Mouse (Mus musculus): ENCODE data around the gene Ipo5. TPM values are rescaled to one million over a fixed set of nuclear protein-coding genes. Genes with fewer than 3 reads are reported as not detected.

The Ipo5 gene
- polyA plus RNA-seq, 1 experiment from 2014 or later: 122 TPM

GRCm38 (mm10) chr14:120970637-120971036 lies 59.6 kb downstream of the Ipo5 start:
- DNase-seq (ENCODE audit: low spot score): no peak
- WGBS: 83% methylated on average over 8 of the region's 8 CpGs
- Histone ChIP-seq H3K36me3 (no peaks in the 10 kb centered on the region), H3K27me3 (ENCODE audit: low read depth, poor library complexity, severe bottlenecking) (no peaks in the 10 kb centered on the region), H3K4me3 (no peak overlapping the region), H3K27ac (no peak overlapping the region), H3K9me3 (replicated peaks) (no peaks in the 10 kb centered on the region), H3K4me1 (no peaks in the 10 kb centered on the region)

DNA sequence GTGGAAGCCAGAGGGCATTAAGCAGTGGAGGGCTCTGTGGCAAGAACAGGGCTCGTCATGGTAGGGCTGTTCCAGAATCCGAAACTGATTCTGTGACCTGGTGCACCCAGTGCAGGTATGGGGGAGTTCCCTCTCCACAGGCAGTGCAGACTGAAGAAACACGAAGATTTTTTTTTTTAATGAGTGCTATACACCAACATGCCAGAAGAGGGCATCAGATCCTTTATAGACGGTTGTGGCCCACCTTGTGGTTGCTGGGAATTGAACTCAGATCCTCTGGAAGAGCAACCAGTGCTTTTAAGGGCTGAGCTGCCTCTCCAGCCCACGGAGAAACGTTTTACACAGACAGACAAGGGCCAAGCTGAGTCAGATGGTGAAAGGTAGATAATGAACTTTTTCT lies 60.3 kb downstream of the Ipo5 start:
- H3K9me3 ChIP-seq (replicated peaks): no peaks in the 10 kb centered on the region
- DNase-seq (ENCODE audit: low spot score): no peak
- no peaks in the 10 kb centered on the region for H3K36me3 ChIP-seq
- 72% methylated on average over 6 of the region's 6 CpGs for WGBS
- H3K4me3 ChIP-seq: no peak overlapping the region
- no peaks in the 10 kb centered on the region for H3K4me1 ChIP-seq
- H3K27ac ChIP-seq: no peak overlapping the region
- H3K27me3 ChIP-seq (ENCODE audit: low read depth, poor library complexity, severe bottlenecking): no peaks in the 10 kb centered on the region

- Histone ChIP-seq H3K4me3 (no peak overlapping the region), H3K4me1 (peaks cover 9% of the 10 kb centered on the region), H3K27me3 (ENCODE audit: low read depth, poor library complexity, severe bottlenecking) (no peaks in the 10 kb centered on the region), H3K9me3 (replicated peaks) (no peaks in the 10 kb centered on the region), H3K27ac (no peak overlapping the region), H3K36me3 (no peaks in the 10 kb centered on the region)
- 57% methylated on average over 3 of the region's 3 CpGs for WGBS
- peak; percentile 53 for DNase-seq (ENCODE audit: low spot score)
These were observed 68.5 kb downstream of the Ipo5 start for GRCm38 (mm10) chr14:120979559-120979958.

GRCm38 (mm10) chr14:120989126-120989525 lies 78.1 kb downstream of the Ipo5 start:
- DNase-seq (ENCODE audit: low spot score): no peak

More at GRCm38 (mm10) chr14:120989126-120989525, 78.1 kb downstream of the Ipo5 start:
- no peak overlapping the region for H3K4me3 ChIP-seq
- H3K27me3 ChIP-seq (ENCODE audit: low read depth, poor library complexity, severe bottlenecking): no peaks in the 10 kb centered on the region
- no peak overlapping the region for H3K27ac ChIP-seq
- H3K4me1 ChIP-seq: no peaks in the 10 kb centered on the region
- H3K36me3 ChIP-seq: no peaks in the 10 kb centered on the region
- no peaks in the 10 kb centered on the region for H3K9me3 ChIP-seq (replicated peaks)
- WGBS: 68% methylated on average over 6 of the region's 6 CpGs

Other genes starting within 250 kb of the Ipo5 start
- 43.3 and 53.2 TPM in 2 replicates for gene Farp1, start 124.0 kb downstream of the Ipo5 start, polyA plus RNA-seq (2016; fragmentation: Nextera tagmentation; extraction: Ambion mirVana)